Mouse (Mus musculus) lung, adult 18-20 months (tissue): ENCODE results near the gene Mkrn3.

Experiments
- DNase-seq, 2 experiments: peaks; one replicate each; pipeline ENCODE4 v3.0.0; 2022; ENCODE audit warnings: mixed read lengths in 2 of 2

Gene Mkrn3

DNA sequence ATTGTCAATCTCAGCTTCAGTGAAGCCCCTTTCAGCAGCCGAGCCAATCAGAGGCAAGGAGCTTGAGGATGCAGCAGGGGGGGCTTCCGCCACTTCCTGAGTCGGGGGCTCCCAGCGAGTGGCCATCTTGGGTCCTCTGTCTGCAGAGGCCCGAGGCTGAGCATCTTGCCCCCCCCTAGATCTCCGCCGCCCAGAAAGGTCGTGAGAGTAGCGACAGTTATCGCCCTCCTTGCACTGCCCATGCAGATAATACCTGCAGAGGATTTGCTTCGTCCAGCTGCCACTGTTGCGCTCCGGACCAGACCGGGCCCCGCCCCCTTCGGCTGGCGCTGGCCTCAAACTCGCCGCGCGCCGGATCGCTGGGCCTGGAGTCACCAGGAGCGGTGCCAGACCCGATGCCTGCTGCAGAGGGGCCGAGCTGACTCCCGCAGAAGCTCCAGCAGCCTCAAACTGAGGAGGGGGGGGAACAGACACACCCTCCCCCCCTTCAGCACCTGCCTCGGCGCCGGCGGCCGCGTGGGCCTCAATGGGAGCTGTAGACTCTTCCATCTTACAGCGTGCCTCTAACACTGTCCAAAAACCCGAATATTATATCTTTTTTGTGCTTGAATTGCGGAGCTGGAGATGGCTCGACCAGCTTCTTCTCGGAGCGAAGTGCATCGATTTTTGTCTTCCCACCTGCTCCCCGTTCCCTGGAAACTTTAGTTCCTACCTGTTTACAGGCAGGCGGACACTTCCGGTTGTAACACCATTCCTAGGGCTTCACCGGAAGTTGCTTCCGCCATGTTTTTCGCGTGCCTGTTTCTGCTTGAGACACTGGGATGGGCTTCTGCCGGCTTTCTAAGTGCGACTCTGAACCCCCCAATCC, at the start of gene Mkrn3:
Gene Mkrn3 (minus strand): TSS at position 647 of the 868 bp plus-strand sequence.
- peak; percentile 70 to 74 for DNase-seq

DNA sequence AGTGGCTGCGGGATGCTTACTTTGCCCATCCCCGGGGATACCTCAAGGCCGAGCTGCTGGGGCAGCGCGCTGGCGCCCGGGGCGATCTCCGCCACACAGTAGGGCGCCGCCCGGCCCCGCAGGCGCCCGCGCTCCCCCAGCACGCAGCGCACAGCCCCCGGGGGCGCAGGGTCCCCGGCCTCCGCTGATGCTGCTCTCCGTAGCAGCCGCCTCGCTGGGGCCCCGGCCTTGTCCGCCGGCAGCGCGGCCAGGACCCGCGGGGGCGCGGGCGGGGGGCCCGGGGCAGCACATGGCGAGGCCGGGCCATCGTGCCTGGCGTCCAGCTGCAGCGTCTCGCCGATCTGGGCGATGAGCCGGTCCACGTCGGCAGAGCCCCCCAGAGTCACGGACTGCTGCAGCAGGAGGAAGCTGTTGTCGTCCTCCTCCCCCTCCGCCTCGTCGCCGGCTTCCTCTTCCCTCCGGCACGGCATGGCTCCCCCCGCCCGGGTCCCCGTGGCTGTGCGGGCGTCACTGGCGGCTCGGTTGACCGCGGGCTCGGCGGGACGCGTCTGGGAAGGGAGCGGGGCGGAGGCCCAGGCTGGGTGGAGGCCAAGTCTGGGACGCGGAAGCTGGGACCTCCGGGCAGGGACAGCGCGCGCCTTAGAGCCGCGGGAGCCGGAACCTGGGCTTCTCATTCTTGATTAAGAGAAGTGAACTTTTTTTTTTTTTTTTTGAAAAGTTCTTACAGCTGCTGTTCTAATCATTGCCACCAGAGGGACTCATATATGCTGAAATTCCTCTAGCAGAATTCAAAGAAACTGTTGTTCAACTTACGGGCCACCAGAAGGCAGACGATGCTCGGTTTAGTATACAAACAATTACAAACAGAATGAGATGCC, 44.2 kb upstream of the Mkrn3 start, which contains the start of gene Peg12:
Gene Peg12 (minus strand): TSS at position 633 of the 878 bp plus-strand sequence.
- peak; percentile 61 to 63 for DNase-seq

DNA sequence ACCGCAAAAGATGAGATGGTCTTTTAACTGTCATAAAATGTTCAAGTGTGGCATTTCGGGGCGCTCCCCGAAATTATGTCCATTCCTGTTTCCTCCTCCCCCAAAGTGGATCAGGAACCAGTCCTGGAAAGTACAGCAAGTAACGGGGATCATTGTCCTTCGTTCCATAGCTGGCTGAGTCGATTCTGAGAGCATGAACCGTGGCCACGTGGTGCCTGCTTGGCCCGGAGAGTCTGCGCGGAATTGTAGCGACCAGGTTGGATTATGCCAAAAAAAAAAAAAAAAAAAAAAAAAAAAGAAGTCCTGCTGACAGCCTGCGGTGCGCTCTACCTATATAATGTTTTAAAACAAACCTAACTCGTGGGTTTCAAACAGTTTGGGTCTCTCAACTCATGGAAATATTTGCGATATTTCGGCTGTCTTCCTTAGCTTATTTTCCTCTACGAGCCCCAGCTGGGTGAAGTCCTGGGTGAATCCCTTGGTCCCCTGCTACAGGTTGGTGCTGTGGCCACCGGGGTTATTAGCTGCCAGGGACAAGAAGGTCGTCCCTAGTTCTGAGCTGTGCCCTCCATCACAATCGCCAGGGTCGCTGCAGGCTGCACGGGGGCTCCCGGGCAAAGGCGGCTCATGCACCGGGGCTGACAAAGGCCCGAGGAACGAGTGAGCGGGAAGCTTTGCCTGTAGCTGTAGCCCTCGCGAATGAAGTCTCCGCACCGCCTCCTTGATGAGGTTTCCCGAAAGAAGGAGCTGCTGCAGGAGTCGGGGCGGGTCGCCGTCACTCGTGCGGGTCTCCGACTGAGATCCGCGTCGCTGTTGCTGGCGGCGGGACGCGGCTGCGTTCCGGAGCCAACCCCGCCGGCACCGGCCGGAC, 43.3 kb upstream of the Mkrn3 start:
- DNase-seq: no peak

DNA sequence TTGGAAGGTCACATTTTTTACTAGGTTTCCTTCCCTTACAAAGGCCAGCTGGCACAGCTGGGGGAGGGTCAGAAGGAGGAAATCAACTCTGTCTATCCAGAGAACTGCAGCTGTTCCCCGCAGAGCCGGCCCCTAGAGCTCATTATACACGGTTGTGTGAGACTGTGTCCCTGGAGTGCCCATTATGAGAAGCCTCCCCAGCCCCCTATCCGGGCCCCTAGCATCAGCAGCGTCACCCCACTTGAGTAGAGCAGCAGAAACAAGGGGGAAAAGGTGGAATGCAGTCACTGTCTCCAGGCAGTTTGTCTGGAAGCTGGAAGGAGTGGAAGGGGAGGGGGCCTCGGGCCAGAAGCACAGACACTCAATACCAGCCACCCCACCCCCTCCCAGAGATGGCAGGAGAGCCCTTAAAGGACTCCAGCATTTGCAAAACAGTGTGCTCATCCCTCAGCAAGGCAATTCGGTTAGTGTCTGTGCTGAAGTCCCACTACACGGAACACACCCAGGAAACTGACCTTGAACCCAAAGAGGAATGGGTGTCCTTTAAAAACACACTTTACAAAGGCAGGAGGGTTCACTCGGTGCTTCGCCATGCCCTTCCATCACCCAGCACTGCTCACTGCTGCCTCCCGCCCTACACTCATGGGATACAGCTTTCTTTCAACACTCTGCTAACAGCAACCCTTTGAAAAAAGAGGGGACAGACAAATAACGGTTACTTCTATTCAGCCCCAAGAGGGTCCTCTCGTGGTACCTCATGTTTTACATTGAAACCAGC, 42.5 kb upstream of the Mkrn3 start:
- no peak for DNase-seq

DNA sequence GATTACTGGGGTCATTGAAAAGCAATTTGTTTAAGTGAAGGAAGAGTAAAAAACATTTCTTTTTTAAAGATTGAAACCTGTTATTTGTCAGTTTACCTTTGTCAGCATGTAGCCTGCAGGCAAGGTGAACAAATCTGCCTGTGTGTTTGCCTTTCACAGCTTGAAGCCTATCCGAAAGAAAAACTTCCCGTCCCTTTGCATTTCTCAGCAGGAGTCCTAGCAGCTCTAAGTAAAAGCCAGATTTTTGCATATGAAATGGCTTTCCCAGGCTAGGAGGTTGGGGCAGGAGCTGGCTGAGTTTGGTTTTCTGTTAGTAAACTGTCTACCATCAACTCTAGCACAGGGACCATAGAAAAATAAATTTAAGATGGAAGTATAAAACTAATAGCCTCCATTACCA, 32.4 kb upstream of the Mkrn3 start:
- DNase-seq: no peak

DNA sequence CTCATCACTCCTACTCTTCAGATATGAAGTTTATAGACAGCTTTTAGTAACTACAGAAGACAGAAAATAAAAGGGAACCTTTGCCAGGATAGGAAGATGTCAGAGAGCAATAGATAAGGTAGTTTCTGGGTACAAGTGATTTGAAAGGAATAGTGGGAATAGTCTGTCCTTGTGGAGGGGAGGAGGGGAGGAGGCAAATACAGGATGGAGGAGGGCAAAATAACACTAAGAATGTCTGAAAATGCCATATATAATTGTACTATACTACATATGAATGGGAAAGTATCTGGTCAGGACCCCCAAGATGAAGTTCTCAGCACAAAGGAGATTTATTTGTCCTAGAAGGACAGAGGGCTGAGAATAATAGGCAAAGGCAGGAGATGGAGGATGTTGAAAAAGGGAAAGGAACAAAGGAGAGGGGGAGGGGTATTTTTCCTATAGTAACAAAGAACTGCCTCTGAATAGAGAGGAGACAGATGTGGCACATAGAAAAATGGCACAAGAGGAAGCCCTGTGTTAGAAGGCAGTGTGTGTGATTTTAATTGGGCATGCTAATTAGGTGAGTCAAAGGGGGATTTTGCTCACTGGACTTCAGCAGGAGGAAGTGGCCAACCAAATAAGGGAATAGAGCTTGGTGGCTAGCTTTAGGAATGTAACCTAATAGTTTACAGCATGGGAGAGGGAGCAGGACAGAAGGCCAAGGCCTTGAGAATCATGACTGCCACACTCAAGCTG, 25.7 kb upstream of the Mkrn3 start:
- DNase-seq: no peak

DNA sequence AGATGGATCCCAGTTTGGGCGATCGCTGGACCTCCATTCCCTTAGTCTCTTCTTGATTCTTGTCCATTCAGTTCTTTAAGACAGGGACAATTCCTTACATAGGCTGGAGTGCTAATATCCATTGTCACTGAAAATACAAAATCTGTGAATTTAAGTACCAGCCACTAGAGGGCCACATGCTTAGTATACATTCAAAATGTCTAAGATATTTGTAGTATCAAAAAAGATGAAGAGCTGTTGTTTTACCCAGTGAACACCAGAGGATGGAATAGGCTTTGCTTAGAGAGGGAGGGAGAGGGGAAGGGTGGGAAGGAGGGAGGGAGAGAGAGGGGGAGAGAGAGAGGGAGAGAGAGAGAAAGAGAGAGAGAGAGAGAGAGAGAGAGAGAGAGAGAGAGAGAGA, 16.5 kb upstream of the Mkrn3 start:
- no peak for DNase-seq

DNA sequence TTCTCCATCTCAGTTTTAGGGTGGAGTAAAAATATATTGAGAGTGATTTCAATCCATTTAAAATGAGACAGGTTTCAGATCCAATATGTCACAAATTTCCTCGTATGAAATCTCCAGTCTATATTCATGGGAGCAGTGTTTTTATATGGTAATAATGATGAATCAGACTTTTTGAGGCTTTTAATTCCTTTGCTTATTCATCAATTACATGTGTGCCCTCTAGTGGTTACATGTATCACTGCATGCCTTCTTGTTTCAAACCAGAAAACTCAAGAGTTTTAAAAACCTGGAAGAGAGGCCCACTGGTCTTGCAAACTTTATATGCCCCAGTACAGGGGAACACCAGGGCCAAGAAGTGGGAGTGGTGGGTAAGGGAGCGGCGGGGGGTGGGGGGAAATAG, 13.3 kb upstream of the Mkrn3 start:
- DNase-seq: no peak

DNA sequence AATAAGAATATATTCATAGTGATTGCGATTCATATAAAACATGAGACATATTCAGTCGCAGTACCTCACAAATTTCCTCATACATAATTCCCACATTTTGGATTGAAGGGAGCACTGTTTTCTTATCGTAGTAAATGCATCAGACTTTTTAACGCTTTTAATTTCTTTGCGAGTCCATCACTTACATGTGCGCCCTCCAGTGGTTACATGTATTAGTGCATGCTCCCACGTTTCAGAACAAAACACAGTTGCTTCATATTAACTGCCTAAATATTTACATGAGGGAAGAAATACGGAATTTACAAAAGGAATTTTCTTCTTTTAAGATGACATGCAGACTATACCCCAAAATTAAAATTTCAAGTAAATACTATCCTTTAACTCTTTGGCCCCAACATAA, 8.4 kb upstream of the Mkrn3 start:
- peak in 1 of 2 experiments; percentile 3 for DNase-seq

DNA sequence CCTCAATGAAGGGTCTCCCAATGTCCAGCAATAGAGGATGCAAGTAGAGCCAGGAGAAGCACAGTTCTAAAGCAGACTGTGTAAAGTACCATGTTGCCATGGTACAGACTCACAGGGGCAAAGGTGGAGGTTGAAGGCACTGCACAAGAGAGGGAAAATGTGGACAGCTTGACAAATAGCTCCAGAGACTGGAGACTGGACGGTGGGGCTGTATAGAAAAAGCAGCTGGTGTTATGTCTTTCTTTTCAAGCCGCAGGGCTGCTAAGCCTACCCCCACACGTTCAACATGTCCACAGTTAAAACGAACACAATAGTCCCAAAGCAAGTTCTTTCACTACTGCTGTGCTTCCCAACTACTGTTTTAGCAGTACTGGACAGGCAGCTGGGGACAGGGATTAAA, 3.3 kb upstream of the Mkrn3 start:
- no peak for DNase-seq

DNA sequence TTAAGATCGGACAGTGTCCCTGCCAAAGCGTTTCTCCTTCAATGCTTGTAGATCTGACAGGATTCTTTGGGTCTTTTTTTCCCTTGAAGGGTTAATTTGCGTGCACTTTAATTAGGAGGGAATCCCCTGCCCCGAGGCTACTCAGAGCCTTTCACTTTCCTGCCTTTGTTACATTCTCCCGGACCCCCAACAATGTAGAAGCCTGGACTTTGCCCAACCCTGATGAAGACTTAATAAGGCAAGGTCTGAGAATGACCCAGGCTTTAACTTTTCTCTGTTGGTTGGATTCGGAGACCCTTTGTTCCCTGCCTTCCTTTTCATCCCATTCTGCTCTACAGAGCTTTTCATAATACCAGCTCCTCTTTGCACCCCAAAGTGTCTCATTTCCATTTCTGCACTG, 627 bp upstream of the Mkrn3 start:
- no peak for DNase-seq

DNA sequence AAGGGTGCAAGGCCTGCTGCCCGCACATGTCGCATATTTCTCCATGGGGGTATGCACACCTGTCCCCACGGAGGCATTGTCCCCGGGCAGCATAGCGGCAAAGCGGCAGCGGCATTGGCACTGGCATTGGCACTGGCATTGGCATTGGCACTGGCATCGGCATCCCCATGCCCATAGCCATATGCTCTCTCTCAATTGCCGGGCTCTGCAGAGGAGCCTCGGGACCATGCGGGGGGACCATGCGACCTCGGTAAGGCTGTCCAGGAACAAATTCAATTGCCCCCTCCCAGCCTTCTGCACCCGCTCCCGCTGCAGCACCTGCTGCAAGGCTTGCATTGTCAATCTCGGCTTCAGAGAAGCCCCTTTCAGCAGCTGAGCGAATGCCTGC, 840 bp downstream of the Mkrn3 start:
- no peak for DNase-seq

DNA sequence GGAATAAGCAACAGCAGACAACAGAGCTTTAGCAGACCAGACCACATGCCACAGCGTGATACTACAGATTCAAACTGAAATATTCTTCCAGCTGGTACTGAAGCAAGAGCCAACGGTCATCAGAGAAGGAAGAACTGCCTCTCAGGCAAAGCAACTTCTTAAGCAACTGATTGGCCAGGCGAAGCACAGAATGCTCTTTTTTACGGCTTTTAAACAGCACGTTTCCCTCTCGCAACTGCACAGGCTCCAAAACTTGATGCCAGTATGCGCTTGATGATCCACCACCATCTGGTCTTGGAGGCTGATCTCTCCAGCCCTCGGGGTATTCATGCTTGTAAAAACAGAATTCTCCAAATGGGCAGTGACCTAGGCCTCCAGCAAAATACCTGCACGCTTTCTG, 1.6 kb downstream of the Mkrn3 start:
- no peak for DNase-seq

DNA sequence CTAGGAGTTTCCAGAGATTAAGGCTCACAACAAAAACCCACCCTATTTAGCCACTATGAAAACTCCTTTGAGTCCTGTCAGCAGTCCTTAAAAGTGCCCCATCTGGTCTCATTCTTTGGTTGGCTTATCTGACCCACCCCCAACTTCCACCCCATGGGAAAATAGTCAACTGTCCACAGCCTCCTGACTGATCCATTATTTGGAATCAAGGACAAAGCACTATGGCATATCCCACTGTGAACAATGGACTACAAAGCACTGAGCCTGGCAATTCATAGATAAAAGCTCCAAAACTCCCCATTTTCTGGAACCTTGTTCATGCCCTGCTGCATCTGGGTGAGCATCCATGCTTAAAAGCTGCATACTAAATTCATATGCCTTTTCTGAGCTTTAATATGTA, 3.8 kb downstream of the Mkrn3 start:
- no peak for DNase-seq

DNA sequence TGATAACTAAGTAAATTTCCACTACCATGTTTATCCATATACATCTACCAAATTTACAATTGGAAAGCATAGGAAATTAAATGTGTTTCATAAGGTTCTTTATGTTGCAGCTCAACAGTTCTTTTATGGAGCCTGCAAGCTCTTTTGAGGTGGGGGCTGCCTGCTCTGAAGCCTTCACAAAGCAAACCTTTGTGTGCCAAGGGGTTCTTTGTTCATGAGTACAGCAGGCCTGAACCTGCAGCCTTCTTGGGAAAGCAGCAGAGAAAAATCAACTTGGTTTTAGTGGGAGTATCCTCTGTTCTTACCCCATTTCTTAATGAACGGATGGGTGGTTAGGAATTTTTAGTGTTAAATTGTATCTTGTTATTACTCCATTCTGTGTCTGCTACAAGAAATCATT, 4.7 kb downstream of the Mkrn3 start:
- no peak for DNase-seq

DNA sequence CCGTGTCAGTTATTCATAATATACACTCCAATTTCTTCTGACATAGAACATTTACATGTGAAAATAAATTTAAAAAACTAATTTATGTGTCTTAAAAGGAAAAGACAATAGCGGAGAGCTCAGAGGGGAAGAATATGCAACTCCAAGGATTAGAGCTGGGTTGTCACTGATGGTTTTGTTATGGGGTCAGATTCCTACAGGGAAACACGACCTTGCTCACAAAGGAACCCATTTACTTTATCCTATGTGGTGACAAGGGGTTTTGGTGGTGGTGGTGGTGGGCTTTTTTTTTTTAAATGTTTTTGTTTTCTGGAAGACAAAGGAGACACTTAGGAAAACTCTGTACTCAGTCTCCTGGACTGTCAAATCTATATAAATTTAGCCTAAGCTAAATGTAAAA, 12.1 kb downstream of the Mkrn3 start:
- no peak for DNase-seq

DNA sequence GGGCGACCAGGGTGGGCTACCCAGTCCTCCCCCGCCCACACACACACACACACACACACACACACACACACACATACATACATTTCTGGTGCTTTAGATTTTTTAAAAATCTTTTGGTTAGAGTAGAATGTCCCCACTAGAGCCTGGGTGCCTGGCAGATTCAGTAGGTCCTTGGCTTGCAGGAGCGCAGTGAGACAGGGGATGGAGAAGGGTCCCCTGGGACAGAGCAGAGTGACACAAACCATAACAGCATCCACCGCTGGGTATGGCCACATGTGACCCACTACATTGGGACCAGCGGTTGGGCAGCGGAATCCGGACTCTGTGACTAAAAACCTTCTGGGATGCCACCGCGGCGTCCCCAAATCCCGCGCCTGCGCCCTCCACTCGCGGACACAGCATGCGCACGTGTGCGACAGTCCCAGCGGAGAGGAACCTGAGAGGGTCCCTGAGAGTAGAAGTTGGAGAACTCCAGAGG, 13.3 kb downstream of the Mkrn3 start:
- no peak for DNase-seq

DNA sequence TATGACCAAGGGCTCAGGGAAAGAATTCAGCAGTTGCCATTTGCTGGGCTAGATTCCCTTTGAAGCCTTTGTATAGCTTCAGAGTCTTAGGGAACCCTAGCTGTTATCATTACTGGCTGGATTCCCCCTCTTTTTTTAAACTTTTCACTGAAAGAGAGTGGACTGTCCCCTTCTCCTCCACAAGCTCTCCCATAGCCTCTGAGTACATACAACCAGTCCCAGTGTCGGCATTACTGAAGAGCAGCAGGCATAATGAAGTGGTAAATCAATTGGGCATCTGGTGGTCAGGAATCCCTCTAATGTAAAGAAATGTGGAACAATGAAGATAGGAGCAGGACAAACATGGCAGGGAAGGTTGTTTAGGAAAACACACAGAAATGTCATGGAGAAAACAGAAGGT, 27.7 kb downstream of the Mkrn3 start:
- no peak for DNase-seq

DNA sequence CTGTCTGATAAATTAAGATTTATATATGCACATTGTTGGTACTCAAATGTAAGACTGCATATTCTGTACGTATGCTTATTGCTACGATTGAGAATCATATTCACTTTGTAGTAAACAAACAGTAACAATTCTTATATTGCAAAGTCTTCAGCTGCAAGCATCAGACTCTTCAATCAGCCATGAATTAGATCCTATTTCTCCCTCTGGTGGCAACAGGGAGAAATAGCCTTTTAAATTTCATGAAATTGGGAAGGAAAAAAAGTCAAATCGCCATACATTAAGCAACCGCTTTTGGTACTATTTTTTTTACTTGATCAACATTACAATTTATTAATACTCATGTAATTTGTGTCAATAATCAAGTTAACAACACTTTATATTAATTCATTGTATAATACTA, 31.6 kb downstream of the Mkrn3 start:
- no peak for DNase-seq

DNA sequence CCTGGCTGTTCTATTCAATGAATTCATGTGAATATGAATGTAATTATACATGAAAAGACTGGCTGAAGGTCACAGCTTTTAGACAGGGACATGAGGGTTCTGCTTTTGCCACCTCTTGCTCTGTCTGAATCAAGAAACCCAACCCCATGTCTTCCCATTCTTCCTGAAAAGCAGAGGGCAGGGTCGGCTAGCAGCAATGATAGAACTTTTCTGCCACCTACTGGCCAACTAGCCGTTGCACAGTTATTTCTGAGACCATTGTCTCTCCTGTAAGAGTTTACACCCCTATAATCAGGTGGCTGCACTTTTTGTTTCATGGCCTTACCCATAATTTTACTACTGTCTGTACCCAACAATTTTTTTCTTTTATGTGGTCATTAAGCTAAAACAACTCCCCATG, 37.5 kb downstream of the Mkrn3 start:
- DNase-seq: peak in 1 of 2 experiments; percentile 21

DNA sequence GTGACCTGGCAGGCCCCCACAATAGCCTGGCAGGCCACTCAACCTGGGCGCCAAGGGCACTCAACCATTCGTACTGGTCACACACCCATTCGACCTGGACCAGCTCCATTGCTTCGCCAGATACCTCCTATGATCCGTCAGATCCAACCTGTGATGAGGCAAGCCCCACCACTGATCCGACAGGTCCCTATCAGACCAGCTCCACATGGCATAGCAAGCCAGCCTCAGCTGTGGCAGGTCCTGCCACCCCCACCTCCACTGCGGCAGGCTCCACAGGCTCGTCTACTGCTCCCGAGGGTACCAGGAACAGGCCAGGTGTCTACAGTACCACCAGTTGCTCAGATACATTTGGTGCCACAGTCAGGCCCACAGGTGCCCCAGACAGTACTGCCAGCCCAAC, 41.4 kb downstream of the Mkrn3 start:
- no peak for DNase-seq
